20 mouse cellular contexts compared by ENCODE assay signal in the genomic region with DNA sequence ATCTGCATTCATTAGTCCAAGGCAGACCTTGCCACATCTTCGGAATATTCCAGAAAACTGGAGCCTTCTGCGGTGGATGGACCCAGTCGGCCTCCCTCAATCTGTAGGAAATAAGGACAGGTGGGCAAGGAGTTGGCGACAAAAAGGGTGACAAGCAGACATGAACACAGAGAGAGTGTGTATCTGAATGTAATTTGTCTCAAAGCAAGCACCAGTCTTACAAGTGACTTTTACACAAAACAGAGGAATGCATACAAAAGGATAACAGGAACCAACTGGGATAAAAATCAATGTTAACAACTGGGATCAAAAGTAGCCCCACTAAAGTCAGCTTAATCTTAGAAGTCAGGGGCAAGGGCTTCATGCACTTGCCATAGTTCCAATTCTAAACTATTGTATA. TPM values are rescaled to one million over a fixed set of nuclear protein-coding genes. Genes with fewer than 3 reads are reported as not detected.
"Had no signal": no experiment of that assay in that cellular context is flagged by ENCODE, and none has a peak within 500 bp of the region (broad histone marks: within the 10 kb centered on the region; RNA-seq: fewer than 3 reads in every experiment).

TSS of gene Slco1a6 (minus strand) at position 101 of the 400 bp plus-strand sequence.

- H3K4me1 ChIP-seq: midbrain, embryonic 10.5 days; midbrain, embryonic 12.5 days; neural tube, embryonic 12.5 days; stomach, embryonic 15.5 days had no signal

- H3K36me3 ChIP-seq: midbrain, embryonic 10.5 days; midbrain, embryonic 12.5 days; neural tube, embryonic 12.5 days; stomach, embryonic 15.5 days had no signal

- H3K27me3 ChIP-seq: midbrain, embryonic 12.5 days; neural tube, embryonic 12.5 days; stomach, embryonic 15.5 days had no signal

- H3K27ac ChIP-seq: midbrain, embryonic 10.5 days; midbrain, embryonic 12.5 days; neural tube, embryonic 12.5 days; stomach, embryonic 15.5 days; stomach, postnatal 0 days had no signal

- ATAC-seq: midbrain, embryonic 16.5 days had no signal

- DNase-seq: lung, adult 18-20 months; lung, embryonic 14.5 days; lung, postnatal 10 days; lung, postnatal 4 days; midbrain, embryonic 14.5 days; right cerebral cortex, postnatal 14 days; thymus, adult 2 months; thymus, postnatal 25 days; thymus, postnatal 4 days had no signal

- H3K4me2 ChIP-seq: lung, embryonic 14.5 days; midbrain, embryonic 12.5 days; neural tube, embryonic 12.5 days; stomach, embryonic 15.5 days had no signal

- H3K9me3 ChIP-seq: midbrain, embryonic 10.5 days; midbrain, embryonic 12.5 days; neural tube, embryonic 12.5 days; stomach, embryonic 15.5 days had no signal

- H3K4me3 ChIP-seq: midbrain, embryonic 10.5 days; midbrain, embryonic 12.5 days; myocyte; neural tube, embryonic 12.5 days; stomach, embryonic 15.5 days had no signal

- H3K9ac ChIP-seq: lung, embryonic 14.5 days; midbrain, embryonic 12.5 days; neural tube, embryonic 12.5 days; stomach, embryonic 15.5 days had no signal

RNA-seq across cellular contexts. Expression of gene Slco1a6, which starts in this region (rescaled TPM):
- polyA plus RNA-seq: lung, embryonic 14.5 days; lung, embryonic 16.5 days; midbrain, embryonic 10.5 days; midbrain, embryonic 12.5 days; midbrain, embryonic 16.5 days; neural tube, embryonic 12.5 days; neural tube, embryonic 14.5 days; spleen, adult 2 months; stomach, embryonic 15.5 days; thymus, adult 2 months; urinary bladder, adult 2 months had no signal
